Mouse (Mus musculus) spleen, embryonic (tissue): ENCODE measurements around the gene Snap25.

Experiments used
- CTCF ChIA-PET: fragments of 350-600 bp; sonication (Branson Sonifier 250); formaldehyde crosslinking; loops from one replicate; lab custom pipeline; 2022; lab: Charles Lee

Snap25 gene

DNA sequence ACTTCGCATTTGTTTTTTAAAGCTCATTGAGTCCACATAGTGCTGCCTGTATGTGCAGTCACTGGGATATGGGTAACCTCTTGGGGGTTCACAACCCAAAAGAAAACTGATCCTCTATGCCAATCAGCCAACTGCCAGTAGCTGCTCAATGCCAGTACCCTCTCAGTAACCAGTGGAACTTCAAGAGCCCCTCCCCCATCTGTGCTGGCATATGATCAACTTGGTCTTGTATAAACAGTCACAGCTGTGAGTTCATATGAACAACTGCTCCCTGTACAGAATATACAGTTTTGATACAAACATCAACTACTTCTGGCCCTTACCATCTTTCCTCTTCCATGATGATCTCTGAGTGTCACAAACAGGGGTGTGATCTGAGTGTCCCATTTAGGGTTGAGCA is 98.1 kb downstream of the Snap25 start:
- CTCF ChIA-PET = no interaction called here

DNA sequence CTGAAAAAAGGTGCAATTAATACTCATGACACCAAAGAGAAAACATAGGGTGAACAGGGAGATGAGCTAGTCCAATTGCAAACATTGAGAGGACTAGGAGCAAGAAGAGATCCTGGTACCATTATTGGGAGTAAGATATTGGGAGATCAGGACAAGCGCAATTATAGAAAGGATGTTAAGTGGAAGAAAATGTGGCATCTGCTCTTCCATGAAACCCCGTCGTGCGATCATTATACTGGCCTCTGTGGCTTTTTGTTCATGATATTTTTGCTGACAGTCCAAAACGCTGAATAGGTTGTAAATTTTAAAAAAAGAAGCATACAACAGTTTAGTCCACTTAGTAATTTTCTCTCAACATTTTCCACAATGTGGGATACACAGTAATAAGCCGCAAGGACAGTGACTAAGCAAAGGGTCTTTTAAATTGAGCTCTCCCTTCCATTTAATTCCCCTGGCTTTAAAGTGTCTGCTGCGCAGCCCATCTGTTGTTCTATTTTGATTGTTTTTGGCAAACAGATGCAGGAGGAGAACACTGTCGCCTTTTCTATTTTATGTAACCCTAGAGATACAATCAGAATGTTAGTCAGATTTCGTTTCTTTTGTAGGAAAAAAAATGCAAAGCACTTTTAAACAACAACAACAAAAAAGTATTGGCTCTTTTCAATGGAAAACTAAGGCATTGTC is 103.6 kb downstream of the Snap25 start:
- CTCF ChIA-PET = no interaction called here

DNA sequence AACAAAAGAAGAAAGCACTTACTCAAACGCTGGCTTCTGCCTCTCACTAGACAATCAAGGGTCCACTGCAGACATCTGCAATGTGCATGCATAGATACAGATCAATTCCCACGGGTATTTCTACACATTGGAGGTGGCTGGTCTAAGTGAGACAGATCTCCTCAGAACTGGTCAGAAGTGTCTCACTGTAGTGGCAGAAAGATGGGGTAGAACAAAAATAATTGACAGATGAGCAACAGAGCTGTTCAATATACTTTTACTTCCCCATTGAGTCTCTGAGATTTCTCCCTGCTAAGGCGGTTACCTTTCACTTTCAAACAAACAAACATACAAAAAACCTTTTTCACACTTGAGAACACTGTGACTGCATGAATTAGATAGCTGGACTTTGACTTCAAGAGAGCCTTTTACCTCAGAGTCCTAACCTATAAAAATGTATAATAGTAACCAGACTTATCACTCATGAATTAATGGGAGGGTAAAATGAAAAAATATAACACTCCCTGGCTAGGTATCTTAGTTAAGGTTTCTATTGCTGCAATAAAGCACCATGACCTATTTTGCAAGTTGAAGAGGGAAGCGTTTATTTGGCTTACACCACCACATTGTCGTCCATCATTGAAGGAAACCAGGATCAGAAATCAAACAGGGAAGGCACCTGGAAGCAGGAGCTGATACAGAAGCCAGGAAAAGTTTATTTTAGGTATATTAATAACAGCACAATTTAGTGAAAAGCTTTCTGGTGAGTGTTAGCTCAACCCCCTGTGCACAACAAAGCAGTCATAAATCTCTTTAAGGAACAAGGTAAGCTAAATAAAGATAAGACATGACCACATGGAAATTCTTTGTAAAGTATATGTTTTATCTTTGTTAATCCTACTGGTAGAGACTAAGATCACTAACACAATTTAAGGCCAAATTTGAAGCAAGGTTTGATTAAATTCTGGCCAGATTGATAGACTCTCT is 110.8 kb downstream of the Snap25 start:
- CTCF ChIA-PET = no interaction called here

DNA sequence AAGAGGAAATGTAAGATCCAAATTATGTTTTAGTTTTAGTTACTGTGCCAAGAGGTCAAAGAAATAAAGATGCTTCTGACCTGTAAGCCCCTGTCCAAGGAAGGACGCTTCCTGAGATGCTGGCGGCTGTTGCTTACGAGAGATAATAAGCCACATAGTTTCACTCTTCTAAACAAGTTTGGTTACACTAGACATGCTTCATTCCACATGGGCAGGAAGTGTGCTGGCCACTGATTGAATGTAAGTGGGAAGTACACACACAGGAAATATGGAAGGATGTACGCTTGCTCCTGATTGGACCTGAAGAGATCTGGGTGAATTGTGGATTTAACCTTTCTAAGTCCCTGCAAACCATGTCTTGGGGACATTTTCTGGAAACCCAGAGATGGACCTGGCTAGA is 114.4 kb downstream of the Snap25 start:
- CTCF ChIA-PET = no interaction called here
